Mouse (Mus musculus) olfactory bulb, adult 2 months (tissue): Measurements from ENCODE around the gene Twf2.

Source experiments
- CTCF ChIP-seq: fragments of 200-500 bp; IDR thresholded peaks from 2 replicates; pipeline ENCODE4 v1.5.1; 2012; ENCODE audit warnings: low read depth, mild to moderate bottlenecking, low read length, moderate library complexity; ENCODE audit not compliant: insufficient read depth
- POLR2A ChIP-seq: fragments of 200-500 bp; IDR thresholded peaks from 2 replicates; pipeline ENCODE4 v1.6.1; 2012; ENCODE audit warnings: mild to moderate bottlenecking, low read depth, low read length, moderate library complexity; ENCODE audit not compliant: insufficient read depth

DNA sequence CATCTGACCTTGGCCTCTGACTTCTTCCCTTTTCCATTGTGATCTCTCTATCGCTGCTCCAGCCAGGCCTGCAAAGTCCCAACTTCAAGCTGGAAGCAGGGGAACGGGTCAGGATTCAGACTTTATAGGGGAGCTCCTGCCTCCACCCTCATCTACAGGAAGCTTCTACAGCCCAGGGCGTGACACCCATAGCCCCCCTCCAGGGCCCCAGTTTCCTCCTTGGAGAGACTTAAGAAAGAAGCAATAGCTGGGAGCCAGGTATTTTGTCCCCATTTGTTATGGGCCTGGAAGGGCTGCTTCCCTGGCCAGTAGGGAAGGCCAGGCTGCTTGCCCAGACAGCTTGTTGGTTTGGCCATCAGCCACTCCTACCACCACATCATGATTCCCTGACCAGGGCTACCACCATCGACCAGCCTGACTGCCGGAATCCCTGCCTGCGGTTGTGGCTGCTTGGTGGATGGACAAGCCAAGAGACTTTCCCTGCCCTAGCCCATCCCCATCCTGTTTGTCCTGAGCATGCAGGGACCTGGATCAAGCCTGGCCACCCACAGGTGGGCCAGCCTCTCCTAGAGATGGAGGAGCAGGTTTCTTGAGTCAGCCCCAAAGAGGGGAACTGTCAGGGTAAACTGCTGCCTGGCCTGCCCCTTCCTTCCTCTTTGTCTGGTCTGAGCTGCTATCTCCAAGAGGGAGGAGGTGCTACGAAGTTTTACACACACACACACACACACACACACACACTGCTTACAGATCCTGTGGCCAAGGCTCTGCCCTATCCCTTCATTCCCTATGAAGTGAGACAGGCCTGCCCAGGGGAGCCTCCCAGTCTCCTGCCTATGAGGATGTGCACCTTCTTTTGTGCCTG is 1.3 kb downstream of the Twf2 start:
- TF ChIP-seq CTCF (no peak), POLR2A (no peak)
